ENCODE assay signal across 13 mouse cellular contexts in genomic region chr4:153019211-153019610, GRCm38 (mm10).
DNase-seq lines count a peak whose midpoint lies in the region; ATAC-seq and TF ChIP-seq lines count a peak whose summit lies in the region.
"Had no signal": no experiment of that assay in that cellular context is flagged by ENCODE, and none has a peak within 500 bp of the region (broad histone marks: within the 10 kb centered on the region; RNA-seq: fewer than 3 reads in every experiment).

No protein-coding gene starts in this region.

- H3K27me3 ChIP-seq in forebrain, embryonic 14.5 days (replicated peaks; ENCODE audit: control insufficient read depth, insufficient read depth, low read length) = no peaks in the 10 kb centered on the region
- no peaks in the 10 kb centered on the region for H3K27me3 ChIP-seq in kidney, adult 2 months (replicated peaks; ENCODE audit: control insufficient read depth, insufficient read depth, low read length)
- H3K27me3 ChIP-seq: embryonic facial prominence, embryonic 12.5 days; limb, embryonic 15.5 days had no signal

- no peak for TF ChIP-seq POLR2A in kidney, adult 2 months (IDR thresholded peaks at IDR 0.05; ENCODE audit: low read depth, low read length)

- peak overlapping the region; percentile 85 for H3K27ac ChIP-seq in left cerebral cortex, adult 2 months
- H3K27ac ChIP-seq in forebrain, embryonic 14.5 days (ENCODE audit: low read depth, low read length) = peak overlapping the region; percentile 87
- peak overlapping the region; percentile 89 for H3K27ac ChIP-seq in kidney, adult 2 months (ENCODE audit: insufficient read depth, low read depth, low read length)
- H3K27ac ChIP-seq: embryonic facial prominence, embryonic 12.5 days; limb, embryonic 15.5 days had no signal

- peaks cover 15% of the 10 kb centered on the region for H3K4me1 ChIP-seq in forebrain, embryonic 14.5 days (ENCODE audit: control insufficient read depth, insufficient read depth, low read length)
- H3K4me1 ChIP-seq in kidney, adult 2 months (ENCODE audit: control insufficient read depth, insufficient read depth, low read length) = peaks cover 11% of the 10 kb centered on the region; the same call in 1 of the 2 replicates
- H3K4me1 ChIP-seq: embryonic facial prominence, embryonic 12.5 days; limb, embryonic 15.5 days had no signal

- no peak overlapping the region for H3K9ac ChIP-seq in forebrain, embryonic 14.5 days (ENCODE audit: low read length)
- H3K9ac ChIP-seq: embryonic facial prominence, embryonic 12.5 days; limb, embryonic 15.5 days had no signal

- no peak for DNase-seq in left cerebral cortex, adult 2 months (ENCODE audit: extremely low spot score in 1 of 2, low spot score in 2 of 2)
- no peak for DNase-seq in left cerebral cortex, adult 18-20 months (ENCODE audit: low spot score in 2 of 2)
- peak; percentile 32 for DNase-seq in forebrain, embryonic 14.5 days (ENCODE audit: low spot score)
- peak; percentile 95 for DNase-seq in kidney, adult 2 months
- peak; percentile 51 to 74 for DNase-seq in kidney, postnatal 4 days
- no peak for DNase-seq in heart, postnatal 36 days
- no peak for DNase-seq in thymus, postnatal 4 days
- DNase-seq: cerebellum, adult 9-11 months; heart, adult 11 months; lung, postnatal 14 days had no signal

- TF ChIP-seq CTCF in left cerebral cortex, adult 2 months (IDR thresholded peaks at IDR 0.05) = no peak
- TF ChIP-seq CTCF in kidney, adult 2 months (conservative IDR thresholded peaks at IDR 0.05; ENCODE audit: insufficient read depth, insufficient read length, low read depth, low read length) = no peak

- intact Hi-C loops in left cerebral cortex, adult 2 months (cut with DNase I) = loop anchor here (10.0 kb wide), 3 partner anchors 154 to 466 kb away; partner anchors contain the start of gene Ajap1
- intact Hi-C loops in heart, postnatal 36 days (cut with DNase I) = no loop called here

- H3K9me3 ChIP-seq in forebrain, embryonic 14.5 days (replicated peaks; ENCODE audit: control insufficient read depth, low read length) = no peaks in the 10 kb centered on the region
- H3K9me3 ChIP-seq: embryonic facial prominence, embryonic 12.5 days; limb, embryonic 15.5 days had no signal

- WGBS in forebrain, embryonic 14.5 days = 64% methylated on average over 10 of the region's 10 CpGs
- 41% methylated on average over 10 of the region's 10 CpGs for WGBS in kidney, adult 2 months

- ATAC-seq in forebrain, embryonic 14.5 days = peak; percentile 13; the same call in 1 of the 2 replicates
- ATAC-seq in erythroblast, adult 5-6 weeks (replicated peaks; ENCODE audit: low FRiP score, poor library complexity, severe bottlenecking) = no peak

- H3K36me3 ChIP-seq in forebrain, embryonic 14.5 days (ENCODE audit: control insufficient read depth, insufficient read depth, low read length) = no peaks in the 10 kb centered on the region
- no peaks in the 10 kb centered on the region for H3K36me3 ChIP-seq in kidney, adult 2 months (ENCODE audit: control insufficient read depth, insufficient read depth, low read length)
- H3K36me3 ChIP-seq: embryonic facial prominence, embryonic 12.5 days; limb, embryonic 15.5 days had no signal

- peak overlapping the region; percentile 34; the same call in 1 of the 2 replicates for H3K4me2 ChIP-seq in forebrain, embryonic 14.5 days (ENCODE audit: low read length)
- H3K4me2 ChIP-seq: embryonic facial prominence, embryonic 12.5 days; limb, embryonic 15.5 days had no signal

- no peak overlapping the region for H3K4me3 ChIP-seq in left cerebral cortex, adult 2 months
- no peak overlapping the region for H3K4me3 ChIP-seq in forebrain, embryonic 14.5 days (ENCODE audit: low read depth, low read length)
- H3K4me3 ChIP-seq in kidney, adult 2 months (ENCODE audit: insufficient read depth, low read depth, low read length) = no peak overlapping the region
- H3K4me3 ChIP-seq: embryonic facial prominence, embryonic 12.5 days; limb, embryonic 15.5 days had no signal

Comparison
In these comparisons a context has a peak if more than half of its experiments do, and no peak if none do; other contexts are left out.
1. DNase-seq: peak in forebrain, embryonic 14.5 days (single experiment), kidney, adult 2 months (single experiment) and kidney, postnatal 4 days (2 of 2); none in left cerebral cortex, adult 2 months (0 of 2), left cerebral cortex, adult 18-20 months (0 of 2), heart, postnatal 36 days (0 of 2) and thymus, postnatal 4 days (single experiment).
2. Peak in every context shown above with its lines, with median percentiles within 50 percentile points of each other: H3K27ac ChIP-seq.